21 mouse cellular contexts compared by ENCODE assay signal in genomic region chr11:63151857-63152256, GRCm38 (mm10). TPM values are rescaled to one million over a fixed set of nuclear protein-coding genes. Genes with fewer than 3 reads are reported as not detected.
"Had no signal": no experiment of that assay in that cellular context is flagged by ENCODE, and none has a peak within 500 bp of the region (broad histone marks: within the 10 kb centered on the region; RNA-seq: fewer than 3 reads in every experiment).

No protein-coding gene starts in this region.

- DNase-seq: lung, adult 2 months; lung, postnatal 10 days; midbrain, embryonic 14.5 days; retina, postnatal 1 day; right cerebral cortex, adult 18-20 months; right cerebral cortex, postnatal 14 days; thymus, adult 2 months; thymus, postnatal 25 days; thymus, postnatal 4 days had no signal

- H3K9ac ChIP-seq: liver, embryonic 12.5 days; liver, embryonic 14.5 days; lung, embryonic 15.5 days; midbrain, embryonic 12.5 days; neural tube, embryonic 13.5 days; neural tube, embryonic 15.5 days; stomach, embryonic 15.5 days had no signal

- H3K27me3 ChIP-seq: lung, embryonic 15.5 days; midbrain, embryonic 12.5 days; neural tube, embryonic 13.5 days; neural tube, embryonic 15.5 days; stomach, embryonic 15.5 days had no signal

- H3K27ac ChIP-seq: liver, embryonic 12.5 days; liver, embryonic 14.5 days; lung, embryonic 15.5 days; midbrain, embryonic 10.5 days; midbrain, embryonic 12.5 days; neural tube, embryonic 13.5 days; neural tube, embryonic 15.5 days; stomach, embryonic 15.5 days; stomach, postnatal 0 days had no signal

- H3K4me3 ChIP-seq: liver, embryonic 12.5 days; lung, embryonic 15.5 days; midbrain, embryonic 10.5 days; midbrain, embryonic 12.5 days; myocyte; neural tube, embryonic 13.5 days; neural tube, embryonic 15.5 days; stomach, embryonic 15.5 days had no signal

- H3K4me1 ChIP-seq: lung, embryonic 15.5 days; midbrain, embryonic 10.5 days; midbrain, embryonic 12.5 days; neural tube, embryonic 13.5 days; neural tube, embryonic 15.5 days; stomach, embryonic 15.5 days had no signal

- ATAC-seq: midbrain, embryonic 16.5 days had no signal

- H3K4me2 ChIP-seq: liver, embryonic 12.5 days; lung, embryonic 15.5 days; midbrain, embryonic 12.5 days; neural tube, embryonic 13.5 days; neural tube, embryonic 15.5 days; stomach, embryonic 15.5 days had no signal

- H3K9me3 ChIP-seq: liver, embryonic 12.5 days; lung, embryonic 15.5 days; midbrain, embryonic 10.5 days; midbrain, embryonic 12.5 days; neural tube, embryonic 13.5 days; neural tube, embryonic 15.5 days; stomach, embryonic 15.5 days had no signal

- H3K36me3 ChIP-seq: liver, embryonic 12.5 days; midbrain, embryonic 10.5 days; midbrain, embryonic 12.5 days; neural tube, embryonic 13.5 days; neural tube, embryonic 15.5 days had no signal

RNA-seq across cellular contexts. Expression of gene Pmp22, which starts 23.1 kb away (rescaled TPM):
- total RNA-seq: megakaryocyte-erythroid progenitor cell, adult 5-6 weeks had no signal
